9 mouse cellular contexts compared by ENCODE assay signal in the genomic region with DNA sequence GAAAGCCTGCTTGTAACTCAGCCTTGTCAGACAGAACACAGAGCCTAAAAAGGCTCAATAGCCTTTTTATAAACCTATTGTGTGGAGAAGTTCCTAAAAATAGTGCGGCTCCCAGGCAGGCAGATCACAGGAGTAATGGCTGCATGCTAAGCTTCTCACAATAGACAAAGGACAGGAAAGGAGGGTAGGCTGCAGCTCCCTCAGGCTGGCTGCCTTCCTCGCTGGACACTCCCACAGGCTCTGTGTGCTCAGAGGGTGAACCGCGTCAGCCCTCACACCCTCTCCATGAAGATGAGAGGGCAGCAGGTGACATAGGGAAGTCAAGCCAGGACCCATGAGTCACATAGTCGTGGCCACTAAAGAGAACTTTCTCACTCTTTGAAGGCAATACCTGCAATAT. TPM values are rescaled to one million over a fixed set of nuclear protein-coding genes. Genes with fewer than 3 reads are reported as not detected.
DNase-seq lines count a peak whose midpoint lies in the region; ATAC-seq and TF ChIP-seq lines count a peak whose summit lies in the region.
"Had no signal": no experiment of that assay in that cellular context is flagged by ENCODE, and none has a peak within 500 bp of the region (broad histone marks: within the 10 kb centered on the region; RNA-seq: fewer than 3 reads in every experiment).

No protein-coding gene starts in this region.

- H3K9ac ChIP-seq in heart, embryonic 11.5 days (ENCODE audit: low read depth, low read length) = 0 out of 2 replicates have a peak overlapping the region, but pooled peaks have one; percentile 53

- no peak; the same call in 1 of the 2 replicates for ATAC-seq in heart, embryonic 11.5 days (replicated peaks; ENCODE audit: insufficient number of reproducible peaks, low FRiP score, low TSS enrichment)
- ATAC-seq in cerebellum, adult (ENCODE audit: insufficient number of reproducible peaks, low FRiP score, low TSS enrichment) = no peak
- no peak for ATAC-seq in erythroid progenitor cell, adult 5-6 weeks (replicated peaks; ENCODE audit: low FRiP score, poor library complexity, severe bottlenecking)
- no peak for ATAC-seq in CD4-positive, CD25-positive, alpha-beta regulatory T cell, adult 4 months

- peak; percentile 65 for DNase-seq in Muller cell, postnatal 12 days (ENCODE audit: inconsistent ontology term)
- peak; percentile 26 to 46 for DNase-seq in kidney, postnatal 36 days
- DNase-seq in MN1 (ENCODE audit: low spot score) = no peak

- WGBS in heart, embryonic 11.5 days (ENCODE audit: insufficient replicate concordance) = 19% methylated on average over 5 of the region's 5 CpGs

- H3K4me3 ChIP-seq in E14TG2a.4 (replicated peaks; ENCODE audit: low read length) = 0 out of 2 replicates have a peak overlapping the region, but pooled peaks have one; percentile 2
- H3K4me3 ChIP-seq in heart, embryonic 11.5 days (ENCODE audit: low read depth, low read length) = no peak overlapping the region
- H3K4me3 ChIP-seq: megakaryocyte, embryonic 14.5 days had no signal

- 0 out of 2 replicates have a peak, but pooled peaks cover 2% of the 10 kb centered on the region for H3K36me3 ChIP-seq in E14TG2a.4 (ENCODE audit: insufficient read depth, low read length)
- H3K36me3 ChIP-seq in heart, embryonic 11.5 days (ENCODE audit: control insufficient read depth, insufficient read depth, low read length) = no peaks in the 10 kb centered on the region

- peak overlapping the region; percentile 94 for H3K27ac ChIP-seq in heart, embryonic 11.5 days (ENCODE audit: low read depth, low read length)

- TF ChIP-seq CTCF in E14TG2a.4 (conservative IDR thresholded peaks at IDR 0.05; ENCODE audit: low read length) = no peak

- H3K9me3 ChIP-seq in E14TG2a.4 (ENCODE audit: low read length) = no peaks in the 10 kb centered on the region
- no peaks in the 10 kb centered on the region for H3K9me3 ChIP-seq in heart, embryonic 11.5 days (replicated peaks; ENCODE audit: control insufficient read depth, low read length)

- peaks cover 87% of the 10 kb centered on the region for H3K4me1 ChIP-seq in E14TG2a.4 (replicated peaks; ENCODE audit: low read depth, low read length)
- peaks cover 80% of the 10 kb centered on the region for H3K4me1 ChIP-seq in heart, embryonic 11.5 days (ENCODE audit: control insufficient read depth, insufficient read depth, low read length)

- peak overlapping the region; percentile 42 for H3K4me2 ChIP-seq in heart, embryonic 11.5 days

- no peaks in the 10 kb centered on the region for H3K27me3 ChIP-seq in E14TG2a.4 (ENCODE audit: insufficient read depth, low read length)
- no peaks in the 10 kb centered on the region for H3K27me3 ChIP-seq in heart, embryonic 11.5 days (ENCODE audit: control insufficient read depth, insufficient read depth, low read length)

RNA-seq across cellular contexts. Expression of a gene that starts 55.7 kb away (rescaled TPM):
- polyA plus RNA-seq in heart, embryonic 11.5 days (2014; fragmentation: Nextera tagmentation; extraction: Ambion mirVana) = 16.8 and 19.4 TPM in 2 replicates
- 0.42 and 2.5 TPM in 2 replicates for total RNA-seq in erythroid progenitor cell, adult 5-6 weeks (2015; ENCODE audit: low replicate concordance)
- 0.76 and 0.77 TPM in 2 replicates for total RNA-seq in erythroid progenitor cell, adult 5-6 weeks (2017; ENCODE audit: low replicate concordance)
- polyA plus RNA-seq in CD4-positive, CD25-positive, alpha-beta regulatory T cell, adult 4 months (2017; shearing (Covaris generic)) = 1 to 10 TPM; 2.8 to 3.0 TPM
